Mouse (Mus musculus): ENCODE results near the gene Leng8.

Gene Leng8

GRCm38 (mm10) chr7:4136771-4137531 lies at the start of gene Leng8:
TSS of gene Leng8 (plus strand) at chr7:4137039.
- in situ Hi-C loops (cut with MboI; ENCODE audit: unreplicated experiment in 2 of 2): loop anchor here (5.0 to 25.0 kb wide), 5 partner anchors 442 to 800 kb away; partner anchors contain the start of genes Ndufa3 (in 2 of the 2), Oscar (in 2 of the 2), Ssc5d (in 2 of the 2) and Ube2s (in 2 of the 2)

- in situ Hi-C loops (cut with MboI; ENCODE audit: unreplicated experiment in 2 of 2): loop anchor here in 1 of 2 experiments (25.0 kb wide), 1 partner anchor 800 kb away; the partner anchor contains the start of genes Myadm and Prkcg
Observed at GRCm38 (mm10) chr7:4087238-4087895, 49.5 kb upstream of the Leng8 start.

GRCm38 (mm10) chr7:4087896-4088480 lies 48.9 kb upstream of the Leng8 start:
- in situ Hi-C loops (cut with MboI; ENCODE audit: unreplicated experiment in 2 of 2): loop anchor here in 1 of 2 experiments (25.0 kb wide), 1 partner anchor 801 kb away; the partner anchor contains the start of genes Myadm and Prkcg

- in situ Hi-C loops (cut with MboI; ENCODE audit: unreplicated experiment in 2 of 2): loop anchor here in 1 of 2 experiments (25.0 kb wide), 1 partner anchor 801 kb away; the partner anchor contains the start of genes Myadm and Prkcg
Observed at GRCm38 (mm10) chr7:4088679-4089078, 48.2 kb upstream of the Leng8 start.

DNA sequence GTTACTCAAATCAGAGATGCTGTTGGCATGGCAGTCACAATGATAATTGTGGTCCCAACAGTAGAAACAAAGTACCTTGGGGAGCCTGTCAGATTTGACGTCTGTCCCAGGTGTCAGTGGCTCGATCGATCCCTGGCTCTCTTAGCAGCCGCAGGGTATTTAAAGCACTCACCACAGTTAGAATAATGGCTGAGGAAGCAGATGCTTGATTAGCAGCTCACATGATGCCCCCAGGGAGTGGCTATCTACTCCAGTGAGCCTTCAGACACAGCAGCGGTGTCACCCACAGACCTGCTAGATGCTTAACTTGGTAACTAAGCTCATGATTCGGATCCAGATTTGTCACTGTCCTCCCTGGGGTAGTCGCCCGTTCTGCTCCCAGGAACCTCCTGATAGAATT lies 45.7 kb upstream of the Leng8 start:
- in situ Hi-C loops (cut with MboI; ENCODE audit: unreplicated experiment in 2 of 2): loop anchor here in 1 of 2 experiments (25.0 kb wide), 1 partner anchor 804 kb away; the partner anchor contains the start of genes Myadm and Prkcg

DNA sequence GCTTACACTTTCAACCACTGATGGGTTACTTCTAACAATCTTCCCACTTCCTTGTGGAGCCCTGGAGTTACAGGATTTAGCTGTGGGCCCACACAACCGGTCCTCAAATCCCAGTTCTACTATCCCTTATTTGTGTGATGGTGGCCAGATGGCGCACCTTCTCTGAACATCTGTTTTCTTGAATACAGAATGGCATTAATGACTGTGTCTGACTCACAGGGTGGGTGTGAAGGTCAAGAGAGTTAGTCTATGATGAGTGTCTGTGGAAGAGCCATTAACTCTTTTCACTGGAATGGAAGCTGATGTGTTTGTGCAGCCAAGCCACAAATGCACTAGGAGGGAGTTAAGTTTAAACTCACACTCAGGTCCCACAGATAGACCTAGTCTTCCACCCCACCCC lies 38.5 kb upstream of the Leng8 start:
- in situ Hi-C loops (cut with MboI; ENCODE audit: unreplicated experiment in 2 of 2): loop anchor here in 1 of 2 experiments (25.0 kb wide), 1 partner anchor 811 kb away; the partner anchor contains the start of genes Myadm and Prkcg

DNA sequence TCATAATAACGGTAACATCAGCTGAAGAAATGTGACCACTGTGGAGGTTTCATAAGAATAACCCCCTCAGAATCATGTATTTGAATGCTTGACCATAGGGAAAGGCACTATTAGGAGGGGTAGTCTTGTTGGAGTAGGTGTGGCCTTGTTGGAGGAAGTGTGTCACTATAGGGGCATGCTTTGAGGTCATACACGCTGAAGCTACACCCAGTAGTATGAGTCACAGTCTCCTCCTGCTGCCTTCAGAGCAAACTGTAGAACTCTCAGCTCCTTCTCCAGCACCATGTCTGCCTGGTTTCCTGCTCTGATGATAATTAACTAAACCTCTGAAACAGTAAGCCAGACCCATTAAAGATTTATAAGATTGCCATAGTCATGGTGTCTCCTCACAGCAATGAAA lies 38.0 kb upstream of the Leng8 start:
- in situ Hi-C loops (cut with MboI; ENCODE audit: unreplicated experiment in 2 of 2): loop anchor here in 1 of 2 experiments (25.0 kb wide), 1 partner anchor 812 kb away; the partner anchor contains the start of genes Myadm and Prkcg

DNA sequence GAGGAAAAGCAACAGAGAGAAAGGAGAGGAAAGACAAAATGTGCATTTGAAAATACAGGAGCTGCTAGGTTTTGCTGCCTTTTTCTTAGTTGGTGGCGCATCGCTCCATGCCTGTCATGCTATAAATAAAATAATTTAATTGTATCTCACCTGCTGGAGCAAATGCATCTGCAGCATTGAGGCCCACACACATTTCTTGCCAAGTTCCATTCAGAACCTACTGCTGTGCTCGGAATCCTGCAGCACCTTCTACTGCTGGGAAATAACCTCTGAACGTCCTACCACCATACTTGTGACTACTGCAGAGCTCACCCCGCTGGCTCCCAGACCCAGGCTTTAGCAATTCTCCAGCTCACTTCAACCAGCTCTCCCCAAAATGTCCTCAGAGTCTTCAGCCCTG lies 35.7 kb upstream of the Leng8 start:
- in situ Hi-C loops (cut with MboI; ENCODE audit: unreplicated experiment in 2 of 2): loop anchor here in 1 of 2 experiments (5.0 kb wide), 1 partner anchor 74 kb away; no protein-coding TSS in a partner anchor

DNA sequence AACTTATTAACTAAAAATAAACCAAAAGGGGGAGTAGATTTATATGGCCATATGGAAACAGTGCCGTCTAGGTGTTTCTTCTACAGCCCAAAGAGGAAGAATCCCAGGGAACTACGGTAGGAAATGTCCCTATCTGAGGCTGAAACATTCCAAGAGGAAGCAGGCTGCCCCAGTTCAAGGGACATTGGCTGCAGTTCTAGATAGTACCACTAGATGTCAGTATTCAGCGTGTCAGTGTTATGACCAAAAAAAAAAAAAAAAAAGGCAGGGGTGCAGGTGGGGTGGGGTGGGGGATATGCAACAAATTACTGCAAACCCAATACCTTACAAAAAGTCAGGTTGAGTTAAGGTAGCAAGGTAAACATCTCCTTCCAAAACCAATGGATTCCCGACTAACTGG lies 33.4 kb upstream of the Leng8 start:
- in situ Hi-C loops (cut with MboI; ENCODE audit: unreplicated experiment in 2 of 2): loop anchor here in 1 of 2 experiments (5.0 kb wide), 1 partner anchor 76 kb away; no protein-coding TSS in a partner anchor

DNA sequence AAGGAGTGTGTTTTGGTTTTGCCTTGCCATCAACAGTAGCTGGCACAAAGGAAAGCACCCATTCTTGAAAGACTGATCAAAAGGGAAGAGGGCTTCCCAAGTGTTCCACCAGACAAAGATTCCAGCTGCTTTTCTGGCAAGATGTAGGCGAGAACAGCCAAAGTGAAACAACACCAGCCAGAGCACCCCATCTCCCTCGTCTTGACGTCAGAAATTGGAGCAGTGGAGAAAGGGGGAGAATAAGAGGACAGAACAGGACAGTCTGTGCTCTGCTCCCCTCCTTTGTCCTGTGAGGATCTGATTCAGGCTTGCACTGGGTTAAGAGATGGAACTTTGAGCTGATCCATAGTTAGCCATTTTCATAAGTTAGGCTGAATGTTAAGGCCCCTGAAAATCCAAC lies 25.1 kb upstream of the Leng8 start:
- in situ Hi-C loops (cut with MboI; ENCODE audit: unreplicated experiment in 2 of 2): no loop called here

DNA sequence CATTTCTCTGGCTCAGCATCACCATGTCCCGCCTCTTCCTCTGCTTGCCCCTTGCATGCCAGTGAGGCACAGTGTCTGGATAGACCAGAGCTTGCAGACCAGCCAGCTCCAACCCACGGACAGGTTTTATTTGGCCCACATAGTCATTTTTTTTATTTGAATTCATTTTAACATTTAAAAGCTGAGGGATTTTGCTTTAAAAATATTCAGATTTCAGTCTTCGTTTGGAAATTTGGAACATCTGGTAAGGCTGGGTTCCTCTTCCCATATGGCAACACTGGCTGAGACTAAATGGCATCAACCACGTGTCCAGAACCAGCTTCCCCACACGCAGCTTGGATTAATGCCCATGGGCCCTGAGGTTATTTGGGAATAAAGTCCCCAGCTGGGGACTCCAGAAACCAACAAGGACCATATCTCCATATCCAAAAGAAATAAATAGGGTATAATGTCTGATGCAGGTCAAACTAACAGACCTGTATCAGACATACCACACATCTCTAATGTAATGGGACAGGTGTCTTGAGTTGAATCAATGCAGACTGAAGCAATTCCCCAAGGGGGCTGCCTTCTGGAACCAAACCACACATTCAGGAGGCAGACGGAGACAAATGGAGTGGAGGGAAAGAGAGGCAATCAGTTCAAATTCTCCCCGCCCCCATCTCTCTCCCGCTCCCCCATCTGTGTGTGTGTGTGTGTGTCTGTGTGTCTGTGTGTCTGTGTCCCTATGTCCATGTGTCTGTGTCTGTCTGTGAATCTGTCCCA lies 19.6 kb upstream of the Leng8 start:
- in situ Hi-C loops (cut with MboI; ENCODE audit: unreplicated experiment in 2 of 2): no loop called here

- in situ Hi-C loops (cut with MboI; ENCODE audit: unreplicated experiment in 2 of 2): no loop called here
Observed at GRCm38 (mm10) chr7:4119344-4119902, 17.4 kb upstream of the Leng8 start, which contains the start of gene Ttyh1. TSS of gene Ttyh1 (plus strand) at chr7:4119408.

GRCm38 (mm10) chr7:4119976-4120921 lies 16.6 kb upstream of the Leng8 start:
- in situ Hi-C loops (cut with MboI; ENCODE audit: unreplicated experiment in 2 of 2): loop anchor here in 1 of 2 experiments (10.0 kb wide), 1 partner anchor 175 kb away; no protein-coding TSS in a partner anchor

- in situ Hi-C loops (cut with MboI; ENCODE audit: unreplicated experiment in 2 of 2): loop anchor here in 1 of 2 experiments (10.0 kb wide), 1 partner anchor 173 kb away; no protein-coding TSS in a partner anchor
Observed at GRCm38 (mm10) chr7:4122076-4122768, 14.6 kb upstream of the Leng8 start.

DNA sequence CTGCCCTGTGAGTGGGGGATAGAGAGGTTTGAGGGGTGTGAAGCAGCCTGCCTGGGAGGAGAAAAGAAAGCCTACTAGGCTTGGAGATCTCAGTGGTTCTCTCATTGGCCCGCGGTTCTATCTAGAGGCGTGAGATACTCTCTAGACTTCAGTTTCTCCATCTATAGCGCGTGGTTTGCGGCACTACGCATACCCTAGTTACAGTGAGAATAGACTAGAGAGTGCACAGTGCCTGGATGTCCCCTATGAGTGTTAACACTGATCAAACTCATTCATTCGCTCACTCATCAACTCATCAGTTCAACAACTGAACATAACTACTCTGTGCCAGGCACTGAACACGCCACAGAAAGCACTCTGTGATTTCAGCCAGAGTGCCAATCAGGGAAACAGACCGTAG lies 14.1 kb upstream of the Leng8 start:
- in situ Hi-C loops (cut with MboI; ENCODE audit: unreplicated experiment in 2 of 2): loop anchor here in 1 of 2 experiments (10.0 kb wide), 1 partner anchor 172 kb away; no protein-coding TSS in a partner anchor

DNA sequence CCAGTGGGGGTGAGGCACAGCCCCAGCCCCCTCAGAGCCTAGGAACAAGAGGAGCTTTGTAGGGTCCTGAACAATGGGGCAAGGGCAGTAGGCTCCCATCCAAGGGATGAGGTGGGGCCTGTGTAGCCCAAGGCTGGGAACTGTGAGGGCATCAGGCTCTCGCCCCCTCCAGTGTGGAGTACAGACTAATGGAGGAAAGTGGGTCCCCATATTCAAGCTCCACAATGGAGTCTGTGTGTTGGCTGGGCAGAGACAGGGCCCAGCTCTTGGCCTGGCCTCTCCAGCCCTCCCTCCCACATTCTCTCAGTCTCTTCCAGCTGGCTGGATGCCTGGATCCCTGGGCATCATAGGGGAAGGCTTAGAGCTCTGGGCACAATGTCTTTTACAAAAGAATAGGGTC lies 13.1 kb upstream of the Leng8 start:
- in situ Hi-C loops (cut with MboI; ENCODE audit: unreplicated experiment in 2 of 2): loop anchor here in 1 of 2 experiments (10.0 kb wide), 1 partner anchor 171 kb away; no protein-coding TSS in a partner anchor

DNA sequence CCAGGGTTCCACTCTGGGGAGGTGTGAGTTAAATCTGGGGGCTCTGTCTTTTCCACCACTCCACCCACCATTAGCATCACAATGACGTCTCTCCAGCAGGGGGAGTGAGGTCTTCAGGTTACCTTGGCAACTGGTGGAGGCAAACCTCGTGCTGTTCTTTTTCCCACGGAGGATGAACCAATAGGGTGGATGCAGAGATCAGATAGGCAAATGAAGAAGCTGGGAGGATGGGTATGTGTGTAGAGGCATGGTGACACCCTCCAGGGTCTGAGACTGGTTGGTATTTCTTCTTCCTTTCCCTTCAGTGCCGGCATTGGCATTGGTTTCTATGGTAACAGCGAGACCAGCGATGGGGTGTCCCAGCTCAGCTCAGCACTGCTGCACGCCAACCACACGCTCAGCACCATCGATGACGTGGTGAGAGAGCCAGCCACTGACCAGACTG lies 12.5 kb upstream of the Leng8 start:
- in situ Hi-C loops (cut with MboI; ENCODE audit: unreplicated experiment in 2 of 2): loop anchor here in 1 of 2 experiments (10.0 kb wide), 1 partner anchor 170 kb away; no protein-coding TSS in a partner anchor

All from v-Abl transformed pro-B cells (cell line).